Mouse (Mus musculus) layer of hippocampus, adult 8-10 months (tissue): ENCODE results near the gene Ints1. TPM values are rescaled to one million over a fixed set of nuclear protein-coding genes. Genes with fewer than 3 reads are reported as not detected.
A peak's percentile ranks its signal among the peaks of the same experiment; 100 is the strongest.

Experiments used
- DNase-seq, 2 experiments: peaks; one replicate each; pipeline ENCODE4 v3.0.0; 2022; ENCODE audit warnings: low spot score in 2 of 2
- total RNA-seq, 4 experiments: library from RNA; stranded (reverse); gene quantifications; 2 replicates each; pipeline ENCODE4 v1.2.4; 2022

Gene Ints1
- total RNA-seq, 4 experiments from 2014 or later = 80.3 to 100 (median 97.2) TPM

DNA sequence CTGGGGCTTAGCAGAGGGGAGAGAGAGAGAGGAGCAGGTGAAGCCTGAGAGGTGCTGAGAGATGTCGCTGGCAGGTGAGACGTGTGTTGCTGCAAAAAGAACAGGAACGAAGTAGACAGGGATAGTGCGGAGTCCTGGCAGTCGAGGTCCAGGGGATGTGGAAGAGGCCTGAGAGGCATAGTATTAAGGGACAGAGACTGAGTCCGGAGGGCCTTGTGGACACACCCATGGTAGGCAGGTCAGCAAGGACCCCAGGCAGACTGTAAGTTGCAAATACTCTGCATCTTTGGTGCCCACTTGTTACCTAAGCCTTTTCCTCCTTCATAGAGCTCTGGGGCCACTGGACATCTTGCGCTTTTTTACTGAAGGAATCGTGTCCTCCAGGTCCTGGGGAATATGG lies 25.8 kb upstream of the Ints1 start:
- no peak for DNase-seq

DNA sequence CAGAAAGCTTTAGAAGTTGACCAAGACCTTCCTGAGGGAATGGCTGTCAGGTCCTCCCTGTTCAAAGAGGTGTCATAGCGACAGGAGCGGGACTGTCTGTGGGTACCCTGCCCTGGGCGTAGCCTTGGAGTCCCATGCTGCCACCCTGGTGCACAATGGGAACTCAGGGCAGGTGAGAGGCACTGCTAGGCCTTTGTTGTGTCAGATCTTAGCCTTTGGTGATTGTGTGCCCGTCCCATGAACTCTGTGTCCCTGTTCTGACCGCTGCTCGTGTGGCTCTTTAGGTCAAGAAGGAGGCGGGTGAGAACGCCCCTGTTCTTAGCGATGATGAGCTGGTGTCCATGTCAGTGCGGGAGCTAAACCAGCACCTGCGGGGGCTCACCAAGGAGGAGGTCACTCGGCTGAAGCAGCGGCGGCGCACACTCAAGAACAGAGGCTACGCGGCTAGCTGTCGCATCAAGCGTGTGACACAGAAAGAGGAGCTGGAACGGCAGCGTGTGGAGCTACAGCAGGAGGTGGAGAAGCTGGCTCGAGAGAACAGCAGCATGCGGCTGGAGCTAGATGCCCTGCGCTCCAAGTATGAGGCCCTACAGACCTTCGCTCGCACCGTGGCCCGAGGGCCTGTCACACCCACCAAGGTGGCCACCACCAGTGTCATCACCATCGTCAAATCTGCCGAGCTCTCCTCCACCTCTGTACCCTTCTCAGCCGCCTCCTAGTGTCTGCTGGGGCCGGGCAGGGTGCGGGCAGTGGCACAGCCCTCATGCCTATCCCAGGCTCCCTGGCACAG lies 24.5 kb upstream of the Ints1 start:
- DNase-seq = no peak

DNA sequence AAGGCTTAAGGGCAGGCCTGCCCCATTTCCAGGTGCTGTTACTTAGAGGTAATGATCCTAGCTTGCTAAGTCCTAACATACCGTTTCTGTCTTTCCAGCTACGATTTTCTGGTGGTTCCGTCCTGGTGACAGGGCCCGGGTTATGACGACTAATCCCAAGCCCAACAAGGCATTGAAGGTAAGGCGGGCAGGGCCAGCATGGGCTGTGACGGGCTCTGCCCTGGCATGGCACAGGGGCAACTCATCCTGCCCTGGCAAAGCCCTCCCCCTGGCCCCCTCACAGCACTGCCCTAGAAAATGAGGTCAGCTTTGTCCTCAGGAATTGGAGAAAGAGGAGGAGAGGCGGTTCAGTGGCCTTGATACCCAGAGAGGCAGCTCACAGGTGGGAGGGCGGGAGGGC lies 23.6 kb upstream of the Ints1 start:
- no peak for DNase-seq

DNA sequence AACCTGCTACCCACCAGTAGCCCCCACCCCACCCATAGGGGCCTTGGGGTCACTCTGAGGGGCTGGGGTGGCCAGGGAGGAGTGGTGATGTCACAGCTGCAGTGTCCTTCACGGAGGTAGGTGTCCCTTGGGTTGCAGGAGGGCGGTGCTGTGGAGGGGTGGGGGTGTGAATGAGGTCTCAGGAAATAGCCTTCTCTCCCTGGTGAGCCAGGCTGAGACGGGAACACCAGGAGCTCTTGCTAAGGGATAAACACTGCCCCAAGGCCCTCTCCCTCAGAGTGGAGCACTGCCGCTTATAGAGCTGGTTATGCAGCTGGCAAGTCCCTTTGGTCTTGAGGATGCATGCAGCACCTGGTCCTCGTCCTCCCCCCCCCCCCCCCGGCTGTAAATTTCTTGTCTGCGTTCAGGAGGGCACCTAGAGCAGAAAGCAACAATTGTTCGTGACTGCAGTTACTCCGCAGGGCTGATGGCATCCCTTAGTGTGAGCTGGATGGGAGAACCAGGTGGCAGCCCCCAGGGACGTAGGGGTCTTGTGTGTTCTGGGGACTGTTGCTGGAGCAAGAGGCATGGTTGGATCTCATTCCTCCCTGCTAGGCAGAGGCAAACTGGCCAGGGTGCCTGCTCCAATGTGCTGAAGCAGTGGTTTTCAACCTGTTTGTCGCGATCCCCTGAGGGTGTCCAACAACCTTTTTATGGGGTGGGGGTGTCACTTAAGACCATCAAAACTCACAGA lies 22.9 kb upstream of the Ints1 start:
- DNase-seq = no peak

DNA sequence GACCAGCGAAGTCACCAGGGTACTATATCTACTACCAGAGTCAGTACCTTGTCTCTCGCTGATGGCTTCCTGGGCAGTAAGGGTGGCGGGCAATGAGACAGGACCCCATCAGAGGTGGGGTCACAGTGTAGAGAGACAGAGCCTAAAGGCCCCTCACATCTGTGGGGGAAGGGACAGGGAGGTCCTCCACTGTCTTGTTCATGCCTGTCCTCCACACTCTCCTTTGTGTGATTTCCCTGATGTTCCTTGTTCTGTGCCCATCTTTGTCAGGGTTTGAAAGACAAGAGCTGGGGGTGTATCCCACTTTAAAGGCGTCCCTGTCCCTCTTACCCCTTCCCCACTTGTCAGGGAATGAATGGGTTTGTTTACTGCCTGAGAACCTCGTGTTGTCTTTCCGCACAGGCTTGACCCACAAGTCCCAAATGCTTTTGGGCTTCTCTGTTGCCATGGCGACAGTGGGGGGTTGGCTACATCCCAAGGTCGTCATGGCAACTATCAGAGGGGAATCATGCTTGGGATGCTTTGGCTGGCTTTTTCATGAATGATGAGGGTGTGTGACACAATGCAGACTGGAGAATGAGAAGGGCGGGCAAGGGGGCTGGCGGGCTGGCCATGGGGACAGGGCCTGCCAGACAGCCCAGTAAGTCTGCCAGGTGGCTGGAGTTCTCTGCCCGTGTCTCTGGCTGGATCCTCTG lies 22.1 kb upstream of the Ints1 start:
- peak; percentile 84 to 85 for DNase-seq

DNA sequence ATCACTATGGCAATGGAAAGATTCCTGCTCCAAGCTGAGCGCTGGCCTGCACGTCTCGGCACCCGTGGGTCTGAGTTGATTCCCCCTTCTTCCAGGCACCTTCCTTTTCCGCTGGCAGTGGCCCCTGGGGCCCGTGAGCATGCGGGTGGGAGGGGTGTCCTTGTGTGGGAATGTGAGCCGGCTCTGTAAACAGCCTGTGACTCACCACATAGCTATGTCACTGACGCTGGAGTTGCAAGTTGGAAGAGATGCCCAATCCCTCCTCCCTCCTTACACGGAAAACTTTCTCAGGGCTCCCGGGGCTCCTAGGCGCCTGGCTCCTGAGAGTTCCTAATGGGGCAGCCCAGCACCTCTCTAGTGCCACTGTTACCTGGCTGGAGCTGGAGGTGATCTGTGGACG lies 21.4 kb upstream of the Ints1 start:
- DNase-seq = peak; percentile 47 to 60

DNA sequence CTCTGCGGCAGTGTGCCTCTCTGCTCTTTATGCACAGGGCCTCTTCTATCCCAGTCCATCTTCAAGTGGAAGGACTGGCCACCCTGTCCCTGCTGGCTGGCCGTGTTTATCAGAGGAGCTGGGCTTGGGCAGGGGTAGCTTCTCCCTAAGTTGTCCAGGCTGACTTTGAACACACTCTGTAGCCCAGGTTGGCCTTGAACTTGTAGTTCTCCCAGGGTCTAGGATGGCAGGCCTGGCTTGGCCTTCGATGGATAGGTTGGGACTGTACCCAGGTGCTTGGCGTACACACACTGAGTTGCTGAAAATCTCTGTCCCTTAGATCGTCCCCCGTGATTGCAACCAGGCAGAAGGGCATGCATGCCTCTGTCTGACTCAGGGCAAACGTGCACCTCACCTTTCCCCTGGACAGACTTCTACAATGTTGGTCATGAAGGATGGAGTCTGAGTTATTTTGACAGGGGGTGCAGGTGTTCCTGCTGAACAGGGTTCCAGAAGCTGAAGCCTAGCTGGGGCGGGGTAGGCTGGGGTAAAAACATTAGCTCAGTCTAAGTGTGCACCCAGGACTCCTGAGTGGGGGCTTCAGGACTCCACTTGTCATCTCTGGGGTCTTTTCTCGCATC lies 20.6 kb upstream of the Ints1 start:
- DNase-seq = no peak

DNA sequence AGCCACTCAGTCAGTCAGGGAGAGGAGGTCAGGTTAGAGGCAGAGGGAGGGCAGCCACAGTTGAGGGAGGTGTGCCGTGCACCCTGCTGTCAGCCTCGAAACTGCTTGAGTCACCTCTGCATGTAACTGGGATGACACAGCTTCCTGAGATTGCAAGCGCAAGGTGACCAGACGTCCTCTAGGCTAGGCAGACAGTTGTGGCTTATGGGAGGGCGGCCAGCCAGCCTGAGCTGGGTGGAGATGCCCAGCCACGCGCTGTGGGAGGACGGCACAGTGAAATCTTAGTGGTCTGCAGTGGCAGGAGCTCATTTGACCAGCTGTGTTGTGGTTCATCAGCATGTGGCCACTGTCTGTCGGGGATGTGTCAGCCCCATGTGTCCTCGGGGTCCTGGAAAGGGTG lies 19.5 kb upstream of the Ints1 start:
- DNase-seq = no peak

DNA sequence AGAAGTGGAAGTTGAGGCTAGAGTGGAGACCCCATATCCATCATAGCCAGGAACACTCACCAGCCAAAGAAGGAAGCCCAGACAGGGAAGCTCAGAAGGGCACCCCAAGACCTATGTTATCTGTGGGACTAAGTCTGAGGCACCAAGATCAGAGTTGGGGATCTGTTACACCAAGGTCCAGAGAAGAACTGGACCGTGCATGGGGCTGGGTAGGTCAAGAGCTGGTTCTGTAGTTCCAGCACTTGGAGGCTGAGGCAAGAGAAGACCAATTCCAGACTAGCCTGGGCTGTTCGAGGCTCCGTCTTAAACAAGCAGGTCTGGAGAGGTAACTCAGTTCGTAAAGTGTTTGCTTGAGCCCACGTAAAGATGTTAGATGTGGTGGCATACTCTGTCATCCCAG lies 18.7 kb upstream of the Ints1 start:
- DNase-seq = no peak

DNA sequence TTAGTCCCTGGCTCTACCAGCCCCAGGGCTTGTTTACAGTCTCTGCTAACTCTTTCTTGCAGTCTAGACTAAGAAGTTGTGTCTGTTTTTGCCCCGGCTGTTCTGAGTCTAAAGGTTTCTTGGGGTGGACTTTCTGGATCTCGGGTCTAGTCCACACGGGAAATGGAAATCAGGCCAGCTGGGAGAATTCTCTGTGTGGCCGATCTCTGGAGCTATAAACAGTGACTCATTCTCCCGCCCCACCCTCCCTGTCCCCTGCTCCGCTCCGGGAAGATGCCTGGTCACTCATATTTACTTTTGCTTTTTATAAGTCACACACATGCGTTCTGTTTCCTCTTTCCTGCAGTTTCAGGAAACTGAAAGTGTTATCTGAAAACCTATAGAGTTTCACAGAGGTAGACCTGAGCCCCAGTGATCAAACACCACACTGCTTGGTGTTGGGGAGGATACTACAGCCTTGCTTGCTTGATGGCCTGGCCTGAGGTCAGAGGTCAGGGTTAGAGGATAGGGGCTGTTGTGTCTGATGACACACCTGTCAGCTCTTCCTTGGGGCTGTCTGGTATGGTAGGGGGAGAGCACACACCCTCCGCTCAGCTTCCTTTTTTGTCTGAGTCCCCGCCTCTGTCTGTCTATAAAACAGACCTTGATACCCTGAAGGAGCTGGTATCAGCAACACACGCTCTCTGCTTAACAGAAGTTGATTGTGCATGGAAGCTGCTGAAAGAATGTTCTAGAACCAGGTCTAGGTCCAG lies 18.0 kb upstream of the Ints1 start:
- no peak for DNase-seq

DNA sequence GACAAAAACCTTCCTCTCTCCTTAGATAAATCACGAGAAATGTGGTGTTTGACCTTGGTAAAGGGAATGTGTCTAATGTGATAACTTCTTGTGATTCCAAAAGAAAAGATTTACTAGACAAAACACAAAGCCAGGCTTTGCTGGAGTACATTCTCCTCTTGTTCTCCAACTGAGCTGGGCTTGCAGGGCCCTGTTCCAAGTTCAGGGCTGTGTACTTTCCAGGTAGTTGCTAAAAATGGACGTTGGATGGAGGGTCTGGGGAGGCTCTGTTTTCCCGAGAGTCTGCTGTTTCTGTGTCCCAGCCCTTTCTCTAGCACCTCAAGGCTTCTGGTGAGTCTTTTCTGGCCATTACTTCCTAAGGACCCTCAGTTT lies 17.5 kb upstream of the Ints1 start:
- DNase-seq = no peak

DNA sequence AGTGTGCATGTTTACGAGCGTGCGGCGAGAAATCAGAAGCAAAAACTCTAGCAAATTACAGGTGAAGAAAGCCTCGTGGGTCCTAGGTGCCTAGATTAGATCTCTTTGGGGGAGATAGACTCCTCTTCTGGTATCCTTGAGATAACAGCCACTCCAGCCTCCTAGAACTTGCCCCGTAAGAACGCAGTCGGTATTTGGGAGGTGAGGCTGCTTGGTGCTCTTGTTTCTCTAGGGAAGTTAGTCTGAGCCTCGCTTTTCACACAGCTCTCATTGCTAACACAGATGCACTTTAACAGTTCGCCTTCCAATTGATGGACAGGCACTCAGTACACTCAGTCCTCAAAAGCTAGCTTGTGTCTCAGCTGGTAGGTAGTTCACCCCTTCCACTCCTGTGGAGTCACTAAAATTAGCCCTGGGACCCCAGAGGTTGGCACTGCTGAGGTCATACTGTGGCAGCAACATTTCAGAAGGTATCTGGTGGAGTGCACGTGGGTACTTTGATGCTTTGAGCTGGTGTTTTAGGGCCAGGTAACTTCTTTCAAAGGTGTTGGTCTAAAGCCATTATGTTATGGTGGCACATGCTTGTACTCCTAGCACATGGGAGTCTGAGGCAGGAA lies 16.8 kb upstream of the Ints1 start:
- DNase-seq = no peak

DNA sequence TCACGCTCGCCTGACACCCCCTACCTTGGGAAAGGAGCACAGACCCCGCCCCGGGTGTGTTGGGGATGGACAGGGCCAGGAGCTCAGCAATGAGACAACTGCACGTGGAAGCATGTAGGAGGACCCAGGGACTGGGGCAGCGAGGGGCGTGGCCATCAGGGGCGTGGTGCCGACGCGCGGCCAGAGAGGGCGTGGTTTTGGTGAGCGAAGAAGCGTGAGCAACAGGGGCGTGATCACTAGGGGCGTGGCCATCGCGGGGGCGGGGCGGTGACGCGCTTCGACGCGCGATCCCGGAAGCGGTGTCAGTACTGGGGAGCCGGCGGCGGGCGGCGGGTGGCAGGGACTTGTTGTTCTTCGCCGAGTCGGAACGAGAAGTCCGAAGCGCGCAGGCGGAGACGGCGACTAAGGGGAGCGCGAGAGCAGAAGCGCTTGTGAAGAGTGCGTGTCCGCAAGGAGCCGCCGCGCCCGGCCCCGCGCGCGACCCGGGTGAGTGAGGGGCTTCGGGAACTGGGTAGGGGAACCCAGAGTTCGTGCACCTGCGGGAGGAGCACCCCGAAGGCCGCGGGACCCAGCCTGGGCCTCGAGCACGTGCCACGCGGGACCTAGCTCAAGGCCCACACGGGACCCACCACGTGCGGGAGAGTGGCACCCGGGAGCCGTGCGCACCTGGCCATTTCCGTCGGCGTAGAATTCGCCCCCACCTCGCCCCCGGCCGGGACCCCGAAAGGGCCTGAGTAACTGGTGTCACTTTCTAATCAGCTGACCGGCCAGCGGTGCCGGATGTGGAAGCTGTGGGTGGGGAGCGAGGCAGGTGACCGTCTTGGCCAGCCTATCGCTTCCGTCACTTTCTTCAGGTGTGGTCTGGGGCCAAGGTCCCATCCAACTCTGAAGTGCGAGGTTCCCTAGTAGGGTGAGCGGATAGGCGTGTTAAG lies 16.0 kb upstream of the Ints1 start, which contains the start of gene Mafk:
Gene Mafk, plus strand, starts transcription at position 287 of the 932 bp plus-strand sequence.
- peak; percentile 92 to 93 for DNase-seq

DNA sequence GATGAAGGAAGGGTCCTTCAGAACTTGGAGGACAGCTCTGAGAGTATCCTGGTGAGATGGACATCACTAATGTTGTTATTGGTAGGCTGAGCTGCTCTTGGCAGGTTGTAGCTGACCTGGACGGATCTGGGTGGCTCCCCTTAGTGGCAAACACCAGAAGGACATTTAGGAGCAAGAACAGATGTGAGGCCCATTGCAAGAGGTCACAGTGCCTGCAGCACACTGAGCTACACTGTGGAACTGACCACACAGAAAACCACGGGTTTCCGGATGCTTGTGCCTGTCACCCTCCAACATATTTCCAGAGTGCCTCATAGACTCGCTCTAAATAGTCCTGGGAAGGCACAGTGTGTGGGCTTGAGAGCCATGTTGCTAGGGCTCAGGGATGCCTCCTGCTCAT lies 14.0 kb upstream of the Ints1 start:
- no peak for DNase-seq

DNA sequence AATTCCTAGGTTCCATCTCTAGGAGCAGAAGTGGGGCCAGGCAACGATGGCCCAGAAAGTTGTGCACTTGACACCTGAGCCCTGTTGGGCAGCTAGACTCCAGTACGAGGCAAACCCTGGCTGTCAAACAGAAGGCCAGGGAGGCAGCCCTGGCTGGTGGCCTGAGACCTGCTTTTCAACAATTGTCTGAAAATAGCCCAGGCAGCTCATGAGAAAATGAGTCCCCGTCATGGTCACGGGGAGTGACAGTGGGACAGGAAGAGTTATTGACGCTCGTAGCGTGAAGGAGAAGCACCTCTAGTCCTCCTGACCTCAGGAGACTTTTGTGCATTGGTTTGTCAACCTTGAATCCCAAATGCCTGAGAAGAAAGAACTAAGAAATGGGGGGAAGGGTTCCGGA lies 5.9 kb upstream of the Ints1 start:
- no peak for DNase-seq

DNA sequence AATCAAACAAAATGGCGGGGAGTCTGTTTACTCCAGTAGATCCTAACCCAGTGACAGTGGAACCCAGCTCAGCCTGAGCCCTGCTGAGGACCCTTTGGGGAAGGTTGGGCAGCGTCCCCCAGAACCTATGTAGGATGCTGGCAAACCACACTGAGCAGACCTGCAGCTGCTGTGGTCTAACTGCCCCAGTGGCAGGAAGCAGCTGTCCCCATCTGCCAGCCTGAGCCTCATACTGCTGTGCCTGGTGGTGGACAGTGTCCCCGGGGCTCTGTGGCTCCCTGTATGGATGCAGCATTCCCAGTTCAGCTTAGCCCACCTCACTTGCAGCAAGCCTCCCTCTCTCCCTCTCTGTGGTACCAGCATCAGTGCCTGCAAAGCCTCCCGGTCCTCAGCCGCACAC lies 1.5 kb upstream of the Ints1 start:
- no peak for DNase-seq

DNA sequence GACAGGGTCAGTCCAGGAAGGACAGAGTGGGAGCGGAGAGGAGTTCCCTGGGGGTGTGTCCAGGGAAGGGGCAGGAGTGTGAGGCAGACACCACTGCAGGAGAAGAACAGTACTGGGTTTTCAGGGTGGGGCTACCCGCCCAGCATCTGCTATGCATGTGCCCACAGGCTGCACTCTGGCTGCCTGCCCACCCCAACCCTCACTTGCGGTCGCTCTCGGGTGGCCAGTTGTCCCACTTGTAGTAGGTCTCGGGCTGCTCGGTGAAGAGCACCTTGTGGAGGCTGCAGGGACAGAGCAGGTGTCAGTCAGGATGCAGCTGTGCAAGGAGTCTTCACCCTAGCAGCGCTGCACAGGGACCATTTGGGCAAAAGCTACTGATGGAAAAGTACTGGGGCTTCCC lies 7.3 kb downstream of the Ints1 start:
- no peak for DNase-seq

DNA sequence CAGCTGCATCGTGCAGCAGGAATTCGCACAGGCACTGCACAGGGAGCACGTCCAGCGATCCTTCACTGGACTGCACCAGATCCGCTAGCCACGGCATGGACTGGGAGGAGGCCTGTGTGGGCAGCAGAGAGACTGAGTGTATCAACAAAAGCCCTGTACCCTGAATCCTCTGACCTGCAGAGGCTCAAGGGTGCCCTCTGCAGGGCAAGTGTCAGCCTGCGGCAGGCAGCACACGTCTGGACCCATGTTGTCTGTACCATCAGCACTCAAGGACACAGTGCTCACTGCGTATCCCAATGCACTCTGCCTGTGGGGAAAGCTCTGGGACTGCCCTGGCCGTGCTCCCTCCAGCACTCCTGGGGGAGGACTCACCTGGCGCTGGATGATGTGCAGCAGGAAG lies 11.2 kb downstream of the Ints1 start:
- DNase-seq = no peak

DNA sequence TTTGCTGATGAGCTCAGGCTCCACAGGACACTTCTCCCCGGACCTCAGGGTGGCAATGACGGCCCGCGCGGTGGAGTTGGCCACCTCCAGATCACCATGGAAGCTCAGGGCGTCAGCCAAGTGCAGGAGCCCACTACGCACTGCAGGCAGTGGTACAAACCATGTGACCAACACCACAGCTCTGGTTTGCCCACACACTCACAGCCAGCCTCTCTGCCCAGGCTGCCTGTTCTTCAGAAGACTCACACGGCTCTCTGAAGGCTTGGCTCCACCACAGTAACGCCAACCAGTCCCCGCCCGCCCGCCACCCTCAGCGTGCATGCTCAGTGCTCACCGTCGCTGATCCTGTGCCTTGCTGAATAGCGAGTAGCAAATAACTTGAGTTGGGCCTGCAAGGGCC lies 17.4 kb downstream of the Ints1 start:
- peak in 1 of 2 experiments; percentile 51 for DNase-seq

DNA sequence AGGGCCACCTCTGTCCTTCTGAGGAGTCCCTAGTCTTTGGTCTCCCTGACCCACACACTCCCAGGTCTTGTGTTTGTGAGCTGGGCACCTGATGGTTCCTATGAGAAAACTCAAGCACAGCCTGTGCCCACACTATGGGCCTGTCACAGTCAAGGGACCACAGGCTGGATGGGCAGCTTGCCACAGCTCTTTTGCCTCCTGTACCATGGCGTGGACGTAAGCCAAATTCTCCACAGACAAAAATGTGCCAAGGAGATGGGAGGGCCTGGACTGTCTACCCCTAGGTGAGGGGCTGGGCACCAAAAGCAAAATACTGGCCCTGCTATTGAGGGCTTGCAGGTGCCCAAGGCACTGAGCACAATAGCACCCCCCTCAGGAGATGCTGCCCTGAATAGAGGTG lies 18.9 kb downstream of the Ints1 start:
- DNase-seq = no peak
